Mouse (Mus musculus) spleen, postnatal 4 days (tissue): Measurements from ENCODE around the gene Slk.

Source experiments
- DNase-seq, 2 experiments: peaks; one replicate each; pipeline ENCODE4 v3.0.0; 2022; ENCODE audit warnings: low spot score in 2 of 2

The Slk gene

GRCm38 (mm10) chr19:47579225-47579787 is at the start of gene Slk:
TSS of gene Slk (plus strand) at chr19:47579678.
- peak; percentile 82 to 91 for DNase-seq

GRCm38 (mm10) chr19:47531309-47531708 is 48.2 kb upstream of the Slk start:
- no peak for DNase-seq

GRCm38 (mm10) chr19:47532449-47532848 is 47.0 kb upstream of the Slk start:
- DNase-seq, result no peak

GRCm38 (mm10) chr19:47534131-47534530 is 45.3 kb upstream of the Slk start:
- no peak for DNase-seq

GRCm38 (mm10) chr19:47536521-47537299 is 42.8 kb upstream of the Slk start:
- peak; percentile 98 to 99 for DNase-seq

GRCm38 (mm10) chr19:47537300-47537792 is 42.1 kb upstream of the Slk start, which contains the start of gene Stn1:
TSS of gene Stn1 (minus strand) at chr19:47537507.
- no peak for DNase-seq

- no peak for DNase-seq
Measured at GRCm38 (mm10) chr19:47537879-47538278, 41.6 kb upstream of the Slk start.

- DNase-seq, result peak in 1 of 2 experiments; percentile 55
Measured at GRCm38 (mm10) chr19:47538801-47539200, 40.7 kb upstream of the Slk start.

- no peak for DNase-seq
Measured at GRCm38 (mm10) chr19:47542441-47542840, 37.0 kb upstream of the Slk start.

GRCm38 (mm10) chr19:47545055-47545454 is 34.4 kb upstream of the Slk start:
- DNase-seq, result no peak

- no peak for DNase-seq
Measured at GRCm38 (mm10) chr19:47545528-47545927, 34.0 kb upstream of the Slk start.

GRCm38 (mm10) chr19:47548432-47549076 is 30.9 kb upstream of the Slk start:
- DNase-seq, result no peak

- no peak for DNase-seq
Measured at GRCm38 (mm10) chr19:47549174-47549573, 30.3 kb upstream of the Slk start.

GRCm38 (mm10) chr19:47549584-47549983 is 29.9 kb upstream of the Slk start:
- no peak for DNase-seq

- DNase-seq, result no peak
Measured at GRCm38 (mm10) chr19:47559145-47559544, 20.3 kb upstream of the Slk start.

- DNase-seq, result no peak
Measured at GRCm38 (mm10) chr19:47559751-47560512, 19.5 kb upstream of the Slk start.

GRCm38 (mm10) chr19:47560544-47561161 is 18.8 kb upstream of the Slk start:
- no peak for DNase-seq

GRCm38 (mm10) chr19:47561996-47562441 is 17.5 kb upstream of the Slk start:
- DNase-seq, result no peak

- DNase-seq, result no peak
Measured at GRCm38 (mm10) chr19:47563715-47564114, 15.8 kb upstream of the Slk start.

- no peak for DNase-seq
Measured at GRCm38 (mm10) chr19:47565031-47565654, 14.3 kb upstream of the Slk start.

- no peak for DNase-seq
Measured at GRCm38 (mm10) chr19:47565994-47566393, 13.5 kb upstream of the Slk start.
